Mouse (Mus musculus): ENCODE data around the gene Plekha6. TPM values are rescaled to one million over a fixed set of nuclear protein-coding genes. Genes with fewer than 3 reads are reported as not detected.

The Plekha6 gene
- polyA plus RNA-seq, 2 experiments, result 4.2 to 6.6 TPM

DNA sequence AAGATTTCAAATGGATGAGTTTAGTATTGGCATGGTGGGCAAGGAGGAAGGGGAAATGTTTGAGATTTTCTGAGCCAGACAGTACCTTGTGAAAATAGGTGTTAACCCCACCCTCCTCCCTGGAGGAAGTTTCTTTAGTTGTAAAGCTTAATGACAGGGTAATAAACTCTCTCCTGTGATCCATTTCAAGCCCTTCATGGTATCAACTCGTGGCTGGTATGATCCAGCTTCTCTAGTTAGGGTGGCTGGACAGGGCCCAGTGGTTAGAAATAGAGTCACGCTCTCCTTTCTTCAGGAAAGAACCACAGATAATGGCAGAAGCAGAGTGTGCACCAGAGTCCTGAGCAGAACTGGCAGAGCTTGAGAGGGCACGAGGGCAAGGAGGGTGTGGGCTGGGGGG, 57.4 kb downstream of the Plekha6 start:
- Histone ChIP-seq H3K36me3 (ENCODE audit: control insufficient read depth, insufficient read depth, low read length) (no peaks in the 10 kb centered on the region), H3K4me1 (ENCODE audit: control insufficient read depth, insufficient read depth, low read length) (peaks cover 12% of the 10 kb centered on the region), H3K9me3 (ENCODE audit: control insufficient read depth, low read length) (no peaks in the 10 kb centered on the region), H3K9ac (ENCODE audit: low read depth, low read length, severe bottlenecking) (no peak overlapping the region), H3K27ac (replicated peaks; ENCODE audit: low read depth, low read length) (no peak overlapping the region), H3K27me3 (ENCODE audit: control insufficient read depth, insufficient read depth, low read length) (no peaks in the 10 kb centered on the region), H3K4me3 (replicated peaks; ENCODE audit: low read length) (no peak overlapping the region), H3K4me2 (replicated peaks; ENCODE audit: low read depth, low read length, severe bottlenecking) (no peak overlapping the region)
- ATAC-seq (ENCODE audit: low FRiP score, low read depth) (no peak), DNase-seq (ENCODE audit: low spot score) (no peak)
- TF ChIP-seq POLR2A (IDR thresholded peaks at IDR 0.05; ENCODE audit: borderline replicate concordance, extremely low read depth, insufficient read depth, insufficient read length), result no peak
- WGBS, result 45% methylated on average over 3 of the region's 3 CpGs

DNA sequence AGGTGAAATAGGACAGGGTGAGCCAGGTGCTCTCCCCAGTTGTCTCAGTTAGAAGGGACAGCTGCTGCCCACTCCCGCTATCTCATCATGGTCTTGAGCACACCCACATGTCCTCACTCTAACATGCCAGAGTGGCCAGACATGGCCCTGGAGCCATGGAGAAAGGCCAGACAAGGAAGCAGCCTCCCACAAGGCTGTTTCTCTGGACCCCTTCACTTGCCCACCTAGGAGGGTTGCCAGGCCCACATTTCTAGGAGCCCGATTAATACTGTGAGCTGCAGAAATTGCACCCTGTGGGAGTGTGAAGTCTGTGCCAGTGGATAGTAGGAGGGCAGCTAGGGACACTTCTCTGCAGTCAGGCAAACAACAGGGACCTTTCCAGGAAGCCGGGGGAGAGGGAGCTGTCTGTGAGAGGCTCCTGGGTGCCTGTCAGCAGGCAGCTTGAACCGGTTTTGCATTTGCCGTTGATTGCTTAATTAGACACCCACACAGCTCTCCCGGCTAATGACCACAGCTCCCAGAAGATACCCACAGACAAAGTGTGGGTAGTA, 58.5 kb downstream of the Plekha6 start:
- no peak for TF ChIP-seq POLR2A (IDR thresholded peaks at IDR 0.05; ENCODE audit: borderline replicate concordance, extremely low read depth, insufficient read depth, insufficient read length)
- Histone ChIP-seq H3K36me3 (ENCODE audit: control insufficient read depth, insufficient read depth, low read length) (no peaks in the 10 kb centered on the region), H3K27me3 (ENCODE audit: control insufficient read depth, insufficient read depth, low read length) (no peaks in the 10 kb centered on the region), H3K4me2 (replicated peaks; ENCODE audit: low read depth, low read length, severe bottlenecking) (no peak overlapping the region), H3K9ac (ENCODE audit: low read depth, low read length, severe bottlenecking) (no peak overlapping the region), H3K4me1 (ENCODE audit: control insufficient read depth, insufficient read depth, low read length) (peaks cover 23% of the 10 kb centered on the region), H3K9me3 (ENCODE audit: control insufficient read depth, low read length) (no peaks in the 10 kb centered on the region), H3K4me3 (replicated peaks; ENCODE audit: low read length) (no peak overlapping the region), H3K27ac (replicated peaks; ENCODE audit: low read depth, low read length) (no peak overlapping the region)
- DNase-seq (ENCODE audit: low spot score) (no peak), ATAC-seq (ENCODE audit: low FRiP score, low read depth) (no peak)
- WGBS, result 34% methylated on average over 6 of the region's 6 CpGs

GRCm38 (mm10) chr1:133224674-133225073, 60.7 kb downstream of the Plekha6 start:
- Histone ChIP-seq H3K4me1 (ENCODE audit: control insufficient read depth, insufficient read depth, low read length) (peaks cover 28% of the 10 kb centered on the region), H3K27ac (replicated peaks; ENCODE audit: low read depth, low read length) (no peak overlapping the region), H3K9me3 (ENCODE audit: control insufficient read depth, low read length) (no peaks in the 10 kb centered on the region), H3K36me3 (ENCODE audit: control insufficient read depth, insufficient read depth, low read length) (no peaks in the 10 kb centered on the region), H3K4me3 (replicated peaks; ENCODE audit: low read length) (no peak overlapping the region), H3K9ac (ENCODE audit: low read depth, low read length, severe bottlenecking) (no peak overlapping the region), H3K27me3 (ENCODE audit: control insufficient read depth, insufficient read depth, low read length) (no peaks in the 10 kb centered on the region), H3K4me2 (replicated peaks; ENCODE audit: low read depth, low read length, severe bottlenecking) (no peak overlapping the region)
- no peak for TF ChIP-seq POLR2A (IDR thresholded peaks at IDR 0.05; ENCODE audit: borderline replicate concordance, extremely low read depth, insufficient read depth, insufficient read length)
- DNase-seq (ENCODE audit: low spot score), result no peak
- no peak for ATAC-seq (ENCODE audit: low FRiP score, low read depth)

DNA sequence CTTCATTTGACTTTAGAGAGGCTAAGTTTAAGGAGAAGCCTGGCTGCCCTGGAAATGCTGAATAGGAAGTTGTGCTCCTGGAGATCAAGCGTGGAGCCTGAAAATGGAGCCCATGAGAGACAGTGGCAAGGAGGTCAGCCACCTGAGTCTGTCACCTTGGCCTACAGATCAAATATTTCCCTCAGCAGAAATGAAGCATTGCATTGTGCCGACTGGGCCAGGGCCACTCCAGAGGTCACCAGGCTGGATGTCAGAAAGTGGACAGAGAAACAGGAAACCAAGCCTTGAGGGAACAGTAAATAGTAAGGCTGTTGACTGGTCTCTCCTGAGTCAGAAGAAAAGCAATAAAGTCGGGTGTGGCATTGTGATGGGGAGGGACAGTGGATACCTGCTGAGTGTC, 61.1 kb downstream of the Plekha6 start:
- H3K4me1 ChIP-seq (ENCODE audit: control insufficient read depth, insufficient read depth, low read length), result peaks cover 32% of the 10 kb centered on the region
- DNase-seq (ENCODE audit: low spot score), result no peak
- WGBS, result 68% methylated on average over 3 of the region's 3 CpGs
- no peaks in the 10 kb centered on the region for H3K27me3 ChIP-seq (ENCODE audit: control insufficient read depth, insufficient read depth, low read length)
- no peak overlapping the region for H3K27ac ChIP-seq (replicated peaks; ENCODE audit: low read depth, low read length)
- ATAC-seq (ENCODE audit: low FRiP score, low read depth), result no peak
- H3K4me2 ChIP-seq (replicated peaks; ENCODE audit: low read depth, low read length, severe bottlenecking), result no peak overlapping the region
- no peaks in the 10 kb centered on the region for H3K9me3 ChIP-seq (ENCODE audit: control insufficient read depth, low read length)
- no peak overlapping the region for H3K4me3 ChIP-seq (replicated peaks; ENCODE audit: low read length)
- no peaks in the 10 kb centered on the region for H3K36me3 ChIP-seq (ENCODE audit: control insufficient read depth, insufficient read depth, low read length)
- H3K9ac ChIP-seq (ENCODE audit: low read depth, low read length, severe bottlenecking), result no peak overlapping the region
- TF ChIP-seq POLR2A (IDR thresholded peaks at IDR 0.05; ENCODE audit: borderline replicate concordance, extremely low read depth, insufficient read depth, insufficient read length), result no peak

DNA sequence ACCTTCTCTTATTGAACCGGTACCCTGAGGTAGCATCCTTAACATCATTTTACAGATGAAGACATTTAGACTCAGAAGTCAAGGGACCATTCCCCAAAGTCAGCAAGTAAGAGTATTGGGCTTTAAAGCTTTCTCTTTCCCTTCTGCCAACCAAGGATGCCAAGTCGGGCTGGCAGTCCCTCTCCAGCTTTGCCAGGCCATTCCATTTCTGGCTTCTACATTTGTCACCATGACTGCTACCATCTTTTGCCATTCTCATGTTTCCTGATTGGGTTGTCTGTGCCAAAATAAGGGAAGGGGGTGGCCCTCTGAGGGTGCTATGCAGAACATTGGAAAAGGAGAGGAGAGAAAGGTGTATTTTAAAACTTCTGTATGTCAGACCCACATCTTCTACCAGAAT, 61.6 kb downstream of the Plekha6 start:
- peaks cover 32% of the 10 kb centered on the region for H3K4me1 ChIP-seq (ENCODE audit: control insufficient read depth, insufficient read depth, low read length)
- ATAC-seq (ENCODE audit: low FRiP score, low read depth), result no peak
- no peak overlapping the region for H3K9ac ChIP-seq (ENCODE audit: low read depth, low read length, severe bottlenecking)
- H3K27ac ChIP-seq (replicated peaks; ENCODE audit: low read depth, low read length), result no peak overlapping the region
- WGBS, result 86% methylated on average over 2 of the region's 2 CpGs
- no peak overlapping the region for H3K4me2 ChIP-seq (replicated peaks; ENCODE audit: low read depth, low read length, severe bottlenecking)
- no peak for TF ChIP-seq POLR2A (IDR thresholded peaks at IDR 0.05; ENCODE audit: borderline replicate concordance, extremely low read depth, insufficient read depth, insufficient read length)
- no peak overlapping the region for H3K4me3 ChIP-seq (replicated peaks; ENCODE audit: low read length)
- no peaks in the 10 kb centered on the region for H3K9me3 ChIP-seq (ENCODE audit: control insufficient read depth, low read length)
- no peaks in the 10 kb centered on the region for H3K27me3 ChIP-seq (ENCODE audit: control insufficient read depth, insufficient read depth, low read length)
- no peak for DNase-seq (ENCODE audit: low spot score)
- no peaks in the 10 kb centered on the region for H3K36me3 ChIP-seq (ENCODE audit: control insufficient read depth, insufficient read depth, low read length)

Measured in limb, embryonic 14.5 days (tissue).